Mouse (Mus musculus) cerebellum, adult 2 months (tissue): ENCODE data around the gene Aldh1l1. TPM values are rescaled to one million over a fixed set of nuclear protein-coding genes. Genes with fewer than 3 reads are reported as not detected.

Source experiments
- DNase-seq, 2 experiments: peaks; one replicate each; pipeline ENCODE4 v3.0.0; 2021
- H3K27ac ChIP-seq: fragments of 200-500 bp; 2 replicates; pipeline ENCODE4 v1.5.1; 2012; ENCODE audit warnings: low read length, control low read depth, inconsistent platforms; ENCODE audit not compliant: insufficient read depth
- H3K27me3 ChIP-seq: fragments of 200-500 bp; 2 replicates; pipeline ENCODE4 v1.6.1; 2012; ENCODE audit warnings: inconsistent platforms, mild to moderate bottlenecking, low read length, moderate library complexity; ENCODE audit not compliant: control insufficient read depth, insufficient read depth
- H3K4me1 ChIP-seq: fragments of 200-500 bp; 2 replicates; pipeline ENCODE4 v1.6.1; 2011; ENCODE audit warnings: low read length; ENCODE audit not compliant: control insufficient read depth, insufficient read depth
- H3K4me3 ChIP-seq: fragments of 200-500 bp; replicated peaks from 2 replicates; pipeline ENCODE3; 2011; ENCODE audit warnings: mild to moderate bottlenecking, low read depth, low read length, control low read depth; ENCODE audit not compliant: insufficient read depth
- CTCF ChIP-seq: fragments of 200-500 bp; IDR thresholded peaks from 2 replicates; pipeline ENCODE4 v1.5.1; 2011; ENCODE audit warnings: low read depth, mild to moderate bottlenecking, control low read depth, low read length, moderate library complexity, borderline replicate concordance; ENCODE audit not compliant: insufficient read depth
- POLR2A ChIP-seq: fragments of 200-500 bp; IDR thresholded peaks from 2 replicates; pipeline ENCODE4 v1.6.1; 2011; ENCODE audit warnings: low read length, control low read depth, borderline replicate concordance; ENCODE audit not compliant: insufficient read depth
- WGBS: fragments of 180-500 bp; shearing (Covaris S2); methylation state at CpG from one replicate; pipeline ENCODE4 v1.1.7; 2018; 5-methylcytosine and 5-hydroxymethylcytosine counted together
- polyA plus RNA-seq: library from polyadenylated mRNA; depleted of rRNA; stranded (reverse); fragments of >200 nt; gene quantifications from 2 replicates; pipeline ENCODE4 v1.2.3, GENCODE M21; 2012

Gene Aldh1l1
- polyA plus RNA-seq, 1 experiment, result 50.1 TPM

GRCm38 (mm10) chr6:90473630-90474360 lies 12.4 kb upstream of the Aldh1l1 start:
- Histone ChIP-seq H3K4me1 (peaks cover 7% of the 10 kb centered on the region; the same call in 1 of the 2 replicates), H3K27me3 (no peaks in the 10 kb centered on the region), H3K4me3 (no peak overlapping the region), H3K27ac (no peak overlapping the region)
- TF ChIP-seq POLR2A, result no peak
- TF ChIP-seq CTCF, result no peak
- no peak for DNase-seq
- WGBS, result 96% methylated on average over 24 of the region's 24 CpGs

DNA sequence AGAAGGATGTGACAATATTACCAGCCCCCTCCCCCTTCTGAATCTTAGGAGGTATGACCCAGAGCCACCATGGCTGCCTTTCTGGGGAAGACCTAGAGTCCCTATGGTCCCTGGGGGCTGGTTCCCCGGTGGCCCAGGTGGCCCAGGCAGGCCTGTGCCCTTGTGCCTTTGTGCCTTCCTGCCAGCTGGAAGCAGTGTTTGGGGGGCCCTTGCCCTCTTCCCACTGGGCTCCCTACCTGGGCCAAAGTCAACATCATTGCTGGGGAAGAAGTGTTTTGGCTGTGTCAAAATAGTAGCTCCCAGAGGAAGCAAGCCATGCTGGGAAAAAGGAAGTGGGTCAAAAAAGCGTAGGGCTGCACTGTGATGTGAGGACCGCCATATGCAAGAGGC lies 11.9 kb upstream of the Aldh1l1 start:
- TF ChIP-seq CTCF, result no peak
- TF ChIP-seq POLR2A, result no peak
- no peak overlapping the region for H3K27ac ChIP-seq
- WGBS, result 90% methylated on average over 3 of the region's 3 CpGs
- peaks cover 7% of the 10 kb centered on the region; the same call in 1 of the 2 replicates for H3K4me1 ChIP-seq
- DNase-seq, result no peak
- no peaks in the 10 kb centered on the region for H3K27me3 ChIP-seq
- no peak overlapping the region for H3K4me3 ChIP-seq

- no peak for TF ChIP-seq POLR2A
- no peak for TF ChIP-seq CTCF
- 94% methylated on average over 4 of the region's 4 CpGs for WGBS
- Histone ChIP-seq H3K27me3 (no peaks in the 10 kb centered on the region), H3K27ac (no peak overlapping the region), H3K4me1 (peaks cover 7% of the 10 kb centered on the region; the same call in 1 of the 2 replicates), H3K4me3 (no peak overlapping the region)
- no peak for DNase-seq
Observed at GRCm38 (mm10) chr6:90475176-90475853, 10.9 kb upstream of the Aldh1l1 start.

- Histone ChIP-seq H3K4me3 (no peak overlapping the region), H3K27me3 (no peaks in the 10 kb centered on the region), H3K4me1 (peaks cover 7% of the 10 kb centered on the region; the same call in 1 of the 2 replicates), H3K27ac (no peak overlapping the region)
- TF ChIP-seq CTCF (no peak), POLR2A (no peak)
- DNase-seq, result no peak
- 76% methylated on average over 3 of the region's 3 CpGs for WGBS
Observed at GRCm38 (mm10) chr6:90475854-90476212, 10.4 kb upstream of the Aldh1l1 start.

- peak; percentile 47 to 49 for DNase-seq
- Histone ChIP-seq H3K27ac (no peak overlapping the region), H3K4me3 (no peak overlapping the region), H3K4me1 (peaks cover 7% of the 10 kb centered on the region; the same call in 1 of the 2 replicates), H3K27me3 (no peaks in the 10 kb centered on the region)
- no peak for TF ChIP-seq CTCF
- no peak for TF ChIP-seq POLR2A
- WGBS, result 20% methylated on average over 14 of the region's 14 CpGs
Observed at GRCm38 (mm10) chr6:90476941-90477518, 9.2 kb upstream of the Aldh1l1 start.

- no peak for TF ChIP-seq POLR2A
- TF ChIP-seq CTCF, result no peak
- H3K4me1 ChIP-seq, result no peaks in the 10 kb centered on the region
- no peak overlapping the region for H3K4me3 ChIP-seq
- H3K27ac ChIP-seq, result no peak overlapping the region
- WGBS, result 84% methylated on average over 3 of the region's 3 CpGs
- no peaks in the 10 kb centered on the region; the same call in 1 of the 2 replicates for H3K27me3 ChIP-seq
- DNase-seq, result no peak
Observed at GRCm38 (mm10) chr6:90484249-90484648, 2.0 kb upstream of the Aldh1l1 start.

- Histone ChIP-seq H3K27me3 (no peaks in the 10 kb centered on the region; the same call in 1 of the 2 replicates), H3K4me3 (no peak overlapping the region), H3K4me1 (no peaks in the 10 kb centered on the region), H3K27ac (no peak overlapping the region)
- 26% methylated on average over 5 of the region's 5 CpGs for WGBS
- no peak for TF ChIP-seq POLR2A
- TF ChIP-seq CTCF, result no peak
- no peak for DNase-seq
Observed at GRCm38 (mm10) chr6:90484876-90485275, 1.4 kb upstream of the Aldh1l1 start.

GRCm38 (mm10) chr6:90487531-90487930 lies 1.3 kb downstream of the Aldh1l1 start:
- Histone ChIP-seq H3K4me3 (no peak overlapping the region), H3K27ac (no peak overlapping the region), H3K4me1 (peaks cover 6% of the 10 kb centered on the region), H3K27me3 (no peaks in the 10 kb centered on the region; the same call in 1 of the 2 replicates)
- 97% methylated on average over 1 of the region's 1 CpGs for WGBS
- TF ChIP-seq CTCF (no peak), POLR2A (no peak)
- no peak for DNase-seq
